Mouse (Mus musculus) olfactory bulb, adult 2 months (tissue): ENCODE measurements at regions not wholly inside any gene's neighbourhood (a gene's known extent, or its start where the extent isn't known, plus 50 kb on each side); places are given as distances from the start of the nearest gene placed in this dataset.

Experiments used
- H3K27ac ChIP-seq: fragments of 200-500 bp; 2 replicates; pipeline ENCODE4 v1.5.1; 2012; ENCODE audit warnings: low read depth, low read length; ENCODE audit not compliant: insufficient read depth
- H3K4me1 ChIP-seq: fragments of 200-500 bp; 2 replicates; pipeline ENCODE4 v1.6.1; 2012; ENCODE audit warnings: low read length; ENCODE audit not compliant: control insufficient read depth, insufficient read depth
- H3K4me3 ChIP-seq: fragments of 200-500 bp; 2 replicates; pipeline ENCODE4 v1.5.1; 2012; ENCODE audit warnings: mild to moderate bottlenecking, low read depth, low read length, moderate library complexity; ENCODE audit not compliant: insufficient read depth
- CTCF ChIP-seq: fragments of 200-500 bp; IDR thresholded peaks from 2 replicates; pipeline ENCODE4 v1.5.1; 2012; ENCODE audit warnings: low read depth, mild to moderate bottlenecking, low read length, moderate library complexity; ENCODE audit not compliant: insufficient read depth
- POLR2A ChIP-seq: fragments of 200-500 bp; IDR thresholded peaks from 2 replicates; pipeline ENCODE4 v1.6.1; 2012; ENCODE audit warnings: mild to moderate bottlenecking, low read depth, low read length, moderate library complexity; ENCODE audit not compliant: insufficient read depth
- WGBS: fragments of 180-500 bp; shearing (Covaris S2); methylation state at CpG from one replicate; pipeline ENCODE4 v1.1.7; 2018; 5-methylcytosine and 5-hydroxymethylcytosine counted together

DNA sequence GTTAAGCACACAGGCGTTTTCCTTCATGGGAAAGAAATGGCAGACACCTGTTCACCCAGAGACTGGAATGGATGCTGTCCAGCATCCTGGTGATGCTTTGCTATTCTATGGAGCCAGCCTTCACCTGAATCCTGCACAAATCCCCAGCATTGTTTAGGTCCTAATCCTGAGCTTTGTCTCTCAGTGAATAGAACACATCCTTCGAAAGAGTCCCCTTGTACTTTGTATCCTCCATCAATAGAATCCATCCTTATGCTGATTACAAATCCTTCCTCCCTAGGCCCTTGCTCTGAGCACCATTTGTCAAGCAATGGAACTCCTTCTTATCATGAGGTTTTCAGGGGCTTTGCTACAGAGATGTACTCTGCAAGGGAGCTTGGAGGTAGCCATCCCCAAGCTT is 292.1 kb downstream of the Rwdd3 start:
- Histone ChIP-seq H3K4me1 (no peaks in the 10 kb centered on the region), H3K4me3 (no peak overlapping the region), H3K27ac (no peak overlapping the region)
- WGBS, result 92% methylated on average over 2 of the region's 2 CpGs
- TF ChIP-seq CTCF (no peak), POLR2A (no peak)

DNA sequence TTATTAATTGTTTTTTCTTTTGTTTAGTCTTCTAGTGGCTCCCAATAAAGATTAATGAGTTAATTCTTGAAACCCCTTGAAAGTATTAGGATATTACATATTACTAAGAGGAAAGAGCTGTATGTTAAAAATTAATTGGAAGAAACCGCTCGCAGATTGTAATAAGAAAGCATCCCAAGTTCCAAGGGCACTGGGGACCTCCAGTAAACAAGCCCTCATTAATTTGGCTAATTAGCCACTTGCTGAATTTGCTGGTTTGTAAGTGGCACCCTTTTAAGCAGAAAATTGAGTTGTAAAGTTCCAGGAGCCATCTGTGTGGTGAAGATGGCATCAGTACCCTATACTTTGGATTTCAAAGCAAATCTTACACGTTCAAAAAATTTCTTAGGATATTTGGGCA is 295.8 kb downstream of the Rwdd3 start:
- Histone ChIP-seq H3K27ac (no peak overlapping the region), H3K4me3 (no peak overlapping the region), H3K4me1 (no peaks in the 10 kb centered on the region)
- WGBS, result 48% methylated on average over 3 of the region's 3 CpGs
- TF ChIP-seq POLR2A, result no peak
- TF ChIP-seq CTCF, result no peak

DNA sequence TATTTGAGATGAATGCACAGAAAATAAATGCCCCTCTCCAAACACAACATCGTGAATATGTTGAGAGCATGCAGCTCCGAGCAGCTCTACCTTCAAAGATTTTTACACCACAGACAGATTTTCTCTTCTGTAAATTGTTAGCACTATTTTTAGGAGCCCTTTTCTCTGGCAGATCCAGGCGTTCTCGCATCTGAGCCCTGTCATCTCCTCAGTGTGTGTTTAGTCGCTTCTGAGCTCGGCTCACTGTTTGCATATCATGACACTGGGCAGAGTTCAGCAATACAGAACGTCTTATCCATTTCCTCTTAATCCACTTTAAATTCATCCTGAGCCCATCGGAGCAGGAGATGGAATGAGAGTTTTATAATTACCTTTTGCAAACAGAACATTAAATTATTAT is 306.5 kb downstream of the Rwdd3 start:
- WGBS, result 41% methylated on average over 8 of the region's 8 CpGs
- no peak overlapping the region for H3K4me3 ChIP-seq
- no peak overlapping the region for H3K27ac ChIP-seq
- peaks cover 2% of the 10 kb centered on the region; the same call in 1 of the 2 replicates for H3K4me1 ChIP-seq
- TF ChIP-seq CTCF, result no peak
- no peak for TF ChIP-seq POLR2A

DNA sequence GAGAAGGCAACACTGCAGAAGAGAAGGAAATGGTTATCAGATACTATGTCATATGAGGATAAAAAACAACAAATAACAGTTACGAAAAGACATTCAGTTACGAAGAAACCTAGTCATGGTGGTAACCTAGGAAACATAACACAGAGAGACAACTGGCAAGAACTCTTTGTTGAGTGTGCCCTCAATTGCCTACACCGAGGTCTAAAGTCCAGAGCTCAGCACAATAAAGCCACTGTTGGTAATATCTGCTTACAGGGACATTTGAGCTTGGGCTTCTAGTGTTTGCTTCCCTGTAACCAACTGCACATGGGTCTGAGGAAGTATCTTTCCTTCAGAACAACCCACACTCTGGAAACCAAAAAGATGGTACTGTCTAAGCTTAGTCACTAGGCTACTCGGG is 309.9 kb downstream of the Rwdd3 start:
- TF ChIP-seq CTCF, result no peak
- TF ChIP-seq POLR2A, result no peak
- Histone ChIP-seq H3K4me3 (no peak overlapping the region), H3K4me1 (peaks cover 6% of the 10 kb centered on the region; the same call in 1 of the 2 replicates), H3K27ac (no peak overlapping the region)
- 76% methylated on average over 4 of the region's 4 CpGs for WGBS

DNA sequence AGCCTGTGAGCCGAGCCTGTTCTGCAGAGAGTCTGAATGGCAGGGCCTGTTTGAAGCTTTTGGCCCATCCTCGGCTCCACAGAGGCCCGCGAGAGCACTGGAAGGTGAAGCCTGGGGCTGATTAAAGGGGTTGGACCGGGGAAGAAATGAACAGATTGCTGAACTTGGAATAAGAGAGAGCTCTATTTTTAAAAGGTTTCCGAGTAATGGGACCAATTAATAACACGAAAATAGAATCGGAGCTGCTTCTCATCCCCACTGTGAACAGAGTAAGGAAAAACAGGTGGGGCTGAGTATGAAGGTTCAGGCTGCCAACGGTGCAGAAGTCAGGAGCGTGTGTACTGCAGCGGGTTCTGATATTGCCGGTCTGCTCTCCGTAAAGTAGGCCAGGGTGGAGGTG is 313.2 kb downstream of the Rwdd3 start:
- Histone ChIP-seq H3K4me1 (peaks cover 4% of the 10 kb centered on the region; the same call in 1 of the 2 replicates), H3K27ac (no peak overlapping the region), H3K4me3 (no peak overlapping the region)
- 61% methylated on average over 13 of the region's 13 CpGs for WGBS
- no peak for TF ChIP-seq POLR2A
- TF ChIP-seq CTCF, result no peak

DNA sequence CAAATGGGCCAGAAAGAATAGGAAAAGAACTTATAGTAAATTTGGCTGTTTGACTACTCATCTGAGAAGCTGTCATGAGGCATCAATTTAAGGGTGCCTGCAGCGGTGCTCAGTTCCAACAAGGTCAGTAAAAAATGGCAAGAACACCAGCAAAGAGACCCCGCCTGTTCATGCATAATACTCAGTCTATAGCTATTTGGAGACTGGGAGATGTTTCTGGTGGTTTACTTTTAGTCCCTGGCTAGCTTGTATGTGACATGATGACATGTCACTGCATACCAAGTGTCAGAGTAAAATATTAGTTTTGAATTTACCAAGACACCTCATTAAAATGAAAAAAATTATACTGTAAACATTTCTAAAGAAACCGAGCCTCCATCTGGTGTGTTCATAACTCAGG is 317.2 kb downstream of the Rwdd3 start:
- Histone ChIP-seq H3K27ac (no peak overlapping the region), H3K4me3 (no peak overlapping the region), H3K4me1 (peaks cover 3% of the 10 kb centered on the region; the same call in 1 of the 2 replicates)
- WGBS, result 87% methylated on average over 3 of the region's 3 CpGs
- TF ChIP-seq CTCF, result no peak
- TF ChIP-seq POLR2A, result no peak

DNA sequence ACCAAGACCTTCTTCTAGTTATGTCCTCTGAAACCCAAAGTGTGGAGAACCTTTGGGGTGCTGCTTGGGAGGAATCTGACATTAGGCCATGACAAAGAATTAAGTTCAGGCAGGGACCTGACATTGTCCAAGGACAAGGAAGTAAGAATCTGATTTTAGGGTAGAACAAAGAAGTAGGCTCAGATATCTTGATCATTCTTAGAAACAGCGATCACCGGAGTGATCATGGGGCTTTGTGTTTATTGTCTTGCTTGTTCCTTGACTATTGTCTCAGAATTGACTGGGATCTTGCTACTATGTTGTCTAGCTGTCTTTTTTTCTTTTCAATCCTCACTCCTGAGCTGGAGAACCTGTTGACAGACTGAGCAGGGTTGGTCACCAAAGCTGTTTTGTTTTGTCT is 327.9 kb downstream of the Rwdd3 start:
- TF ChIP-seq POLR2A (no peak), CTCF (no peak)
- H3K27ac ChIP-seq, result no peak overlapping the region
- 95% methylated on average over 2 of the region's 2 CpGs for WGBS

DNA sequence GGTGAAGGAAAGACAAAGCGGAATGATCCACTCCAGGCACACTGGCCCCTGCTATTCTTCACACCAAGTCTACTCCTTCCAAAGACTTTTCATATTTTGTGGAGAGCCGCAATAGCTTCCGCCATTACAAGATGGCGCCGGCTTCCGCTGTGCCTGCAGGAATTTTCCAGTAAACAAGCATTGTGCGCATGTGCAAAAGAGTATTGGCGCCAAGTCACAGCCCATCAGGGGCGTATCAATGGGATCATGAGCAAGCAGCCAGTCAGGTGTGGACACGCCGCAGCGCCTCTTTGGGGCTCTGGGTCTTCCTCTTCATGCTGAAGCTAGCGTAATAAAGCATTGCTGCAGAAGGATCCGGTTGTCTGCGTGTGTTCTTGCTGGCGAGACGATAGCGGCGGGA is 348.0 kb downstream of the Rwdd3 start:
- no peak overlapping the region for H3K27ac ChIP-seq
- WGBS, result 98% methylated on average over 19 of the region's 19 CpGs
- H3K4me3 ChIP-seq, result no peak overlapping the region
- H3K4me1 ChIP-seq, result no peaks in the 10 kb centered on the region
- TF ChIP-seq CTCF (no peak), POLR2A (no peak)

More for the DNA sequence above, 327.9 kb downstream of the Rwdd3 start:
- no peak overlapping the region for H3K4me3 ChIP-seq
- no peaks in the 10 kb centered on the region for H3K4me1 ChIP-seq

DNA sequence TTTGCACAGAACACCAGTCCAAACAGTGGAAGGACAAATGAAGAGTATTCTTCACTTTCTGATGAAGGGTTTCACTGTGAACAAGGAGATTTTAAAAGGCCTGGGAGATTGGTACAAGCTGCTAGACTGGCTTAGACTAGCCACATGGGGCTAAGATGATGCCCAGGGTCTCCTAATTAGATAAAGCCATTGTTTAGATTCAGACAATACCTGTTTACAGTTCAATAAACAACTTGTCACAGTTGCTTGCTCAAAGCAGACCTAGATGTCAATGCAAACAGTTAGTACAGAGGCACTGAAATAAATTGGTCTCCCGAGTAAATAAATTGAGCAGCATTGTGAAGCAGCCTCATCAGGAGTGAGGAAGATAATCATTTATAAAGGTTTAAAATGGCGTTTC is 359.6 kb downstream of the Rwdd3 start:
- no peak overlapping the region for H3K4me3 ChIP-seq
- no peaks in the 10 kb centered on the region for H3K4me1 ChIP-seq
- 89% methylated on average over 2 of the region's 2 CpGs for WGBS
- no peak for TF ChIP-seq CTCF
- TF ChIP-seq POLR2A, result no peak
- H3K27ac ChIP-seq, result no peak overlapping the region

DNA sequence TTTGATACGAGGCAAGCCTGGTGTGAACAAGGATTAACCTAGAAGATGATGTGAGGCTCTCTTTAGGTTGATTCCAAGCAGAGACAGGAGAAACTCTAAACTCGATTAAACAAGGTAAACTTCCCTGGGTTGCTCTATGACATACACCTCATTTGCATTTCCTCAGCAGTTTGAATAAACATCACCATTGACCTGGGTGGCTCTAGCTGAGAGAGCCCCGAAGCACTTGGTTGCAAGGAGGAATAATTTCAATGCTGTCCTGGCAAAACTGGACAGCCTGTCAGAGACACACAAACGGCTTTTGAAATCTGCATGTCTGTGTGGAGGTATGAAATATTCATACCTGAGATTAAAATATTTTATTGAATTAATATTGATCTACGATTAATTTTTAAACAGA is 361.0 kb downstream of the Rwdd3 start:
- 79% methylated on average over 5 of the region's 5 CpGs for WGBS
- Histone ChIP-seq H3K4me1 (no peaks in the 10 kb centered on the region), H3K27ac (no peak overlapping the region), H3K4me3 (no peak overlapping the region)
- TF ChIP-seq CTCF (no peak), POLR2A (no peak)
